Mouse (Mus musculus) heart, embryonic 12.5 days (tissue): ENCODE data around the gene Birc6. TPM values are rescaled to one million over a fixed set of nuclear protein-coding genes. Genes with fewer than 3 reads are reported as not detected.
A peak's percentile ranks its signal among the peaks of the same experiment; 100 is the strongest.

Source experiments
- ATAC-seq: fragments of 200-750 bp; cut with Nextera tagmentation; 2 replicates; pipeline ENCODE4 v1.8.0; 2017; ENCODE audit warnings: moderate TSS enrichment, moderate library complexity; ENCODE audit not compliant: insufficient number of reproducible peaks, low FRiP score
- H3K27ac ChIP-seq: fragments of 300-500 bp; sonication (generic); 2 replicates; pipeline ENCODE4 v1.5.1; 2016; ENCODE audit warnings: mild to moderate bottlenecking, moderate library complexity; ENCODE audit not compliant: poor library complexity, severe bottlenecking
- H3K27me3 ChIP-seq: fragments of 300-500 bp; sonication (generic); replicated peaks from 2 replicates; pipeline ENCODE4 v1.6.1; 2016; ENCODE audit warnings: mild to moderate bottlenecking, moderate library complexity
- H3K36me3 ChIP-seq: fragments of 300-500 bp; sonication (generic); 2 replicates; pipeline ENCODE4 v1.6.1; 2016; ENCODE audit warnings: mild to moderate bottlenecking, moderate library complexity
- H3K4me1 ChIP-seq: fragments of 300-500 bp; sonication (generic); replicated peaks from 2 replicates; pipeline ENCODE4 v1.6.1; 2016; ENCODE audit warnings: mild to moderate bottlenecking
- H3K4me2 ChIP-seq: fragments of 300-500 bp; sonication (generic); 2 replicates; pipeline ENCODE4 v1.6.1; 2016; ENCODE audit warnings: mild to moderate bottlenecking, moderate library complexity
- H3K4me3 ChIP-seq: fragments of 300-500 bp; sonication (generic); 2 replicates; pipeline ENCODE4 v1.5.1; 2016; ENCODE audit warnings: mild to moderate bottlenecking
- H3K9ac ChIP-seq: fragments of 300-500 bp; sonication (generic); 2 replicates; pipeline ENCODE4 v1.6.1; 2016; ENCODE audit warnings: mild to moderate bottlenecking, moderate library complexity
- H3K9me3 ChIP-seq: fragments of 300-500 bp; sonication (generic); replicated peaks from 2 replicates; pipeline ENCODE4 v1.6.1; 2016; ENCODE audit warnings: mild to moderate bottlenecking, moderate library complexity
- WGBS: fragments of 180-500 bp; shearing (Covaris S2); methylation state at CpG from one replicate; pipeline ENCODE4 v1.1.7; 2016; 5-methylcytosine and 5-hydroxymethylcytosine counted together
- polyA plus RNA-seq: library from polyadenylated mRNA; unstranded; fragments of >200 nt; fragmentation: Nextera tagmentation; extraction: Ambion mirVana; gene quantifications from 2 replicates; pipeline ENCODE4 v1.2.1, GENCODE M21; 2016

Birc6 gene
- polyA plus RNA-seq = 76.3 and 83.3 TPM in 2 replicates

- Histone ChIP-seq H3K4me2 (peak within 1 kb of the TSS; percentile 79), H3K4me1 (peaks cover 15% of the 10 kb centered on the region), H3K9ac (peak within 1 kb of the TSS; percentile 92), H3K4me3 (peak within 1 kb of the TSS; percentile 84), H3K9me3 (no peaks in the 10 kb centered on the region), H3K27me3 (no peaks in the 10 kb centered on the region), H3K27ac (peak within 1 kb of the TSS; percentile 98), H3K36me3 (no peaks in the 10 kb centered on the region)
- ATAC-seq = peak; percentile 97
- WGBS = under 1% methylated on average over 70 of the region's 71 CpGs
Observed at GRCm38 (mm10) chr17:74527729-74528607, at the start of gene Birc6. TSS of gene Birc6 (plus strand) at chr17:74528295.

- no peaks in the 10 kb centered on the region for H3K9me3 ChIP-seq
- H3K27me3 ChIP-seq = no peaks in the 10 kb centered on the region
- H3K4me2 ChIP-seq = no peak overlapping the region
- ATAC-seq = no peak
- H3K36me3 ChIP-seq = no peaks in the 10 kb centered on the region
- H3K4me3 ChIP-seq = no peak overlapping the region
- H3K4me1 ChIP-seq = no peaks in the 10 kb centered on the region
- H3K27ac ChIP-seq = no peak overlapping the region
- no peak overlapping the region for H3K9ac ChIP-seq
- WGBS = 81% methylated on average over 14 of the region's 14 CpGs
Observed at GRCm38 (mm10) chr17:74480361-74481069, 47.6 kb upstream of the Birc6 start.

- peak; percentile 99 for ATAC-seq
- WGBS = 4% methylated on average over 58 of the region's 58 CpGs
- no peaks in the 10 kb centered on the region for H3K27me3 ChIP-seq
Observed at GRCm38 (mm10) chr17:74489024-74489900, 38.8 kb upstream of the Birc6 start, which contains the start of gene Yipf4. TSS of gene Yipf4 (plus strand) at chr17:74489493.

GRCm38 (mm10) chr17:74489901-74490220, 38.2 kb upstream of the Birc6 start:
- H3K9me3 ChIP-seq = no peaks in the 10 kb centered on the region
- H3K27ac ChIP-seq = peak overlapping the region; percentile 95
- H3K9ac ChIP-seq = peak overlapping the region; percentile 85
- H3K4me2 ChIP-seq = peak overlapping the region; percentile 71
- ATAC-seq = no peak
- peak overlapping the region; percentile 83 for H3K4me3 ChIP-seq
- H3K27me3 ChIP-seq = no peaks in the 10 kb centered on the region
- peaks cover 3% of the 10 kb centered on the region; the same call in 1 of the 2 replicates for H3K4me1 ChIP-seq
- peaks cover 26% of the 10 kb centered on the region for H3K36me3 ChIP-seq
- 0% methylated on average over 12 of the region's 12 CpGs for WGBS

More at GRCm38 (mm10) chr17:74489024-74489900, 38.8 kb upstream of the Birc6 start, which contains the start of gene Yipf4:
- Histone ChIP-seq H3K9me3 (no peaks in the 10 kb centered on the region), H3K36me3 (peaks cover 20% of the 10 kb centered on the region), H3K4me1 (peaks cover 3% of the 10 kb centered on the region; the same call in 1 of the 2 replicates), H3K4me2 (peak within 1 kb of the TSS; percentile 71), H3K27ac (peak within 1 kb of the TSS; percentile 95), H3K9ac (peak within 1 kb of the TSS; percentile 85), H3K4me3 (peak within 1 kb of the TSS; percentile 83)

- Histone ChIP-seq H3K4me1 (peaks cover 3% of the 10 kb centered on the region; the same call in 1 of the 2 replicates), H3K36me3 (peaks cover 36% of the 10 kb centered on the region), H3K4me3 (no peak overlapping the region), H3K9ac (no peak overlapping the region), H3K4me2 (no peak overlapping the region), H3K9me3 (no peaks in the 10 kb centered on the region), H3K27me3 (no peaks in the 10 kb centered on the region), H3K27ac (no peak overlapping the region)
- 84% methylated on average over 3 of the region's 3 CpGs for WGBS
- no peak for ATAC-seq
Observed at GRCm38 (mm10) chr17:74491565-74491964, 36.5 kb upstream of the Birc6 start.

- no peak overlapping the region for H3K4me3 ChIP-seq
- no peak for ATAC-seq
- no peak overlapping the region for H3K4me2 ChIP-seq
- H3K9ac ChIP-seq = no peak overlapping the region
- no peaks in the 10 kb centered on the region for H3K27me3 ChIP-seq
- WGBS = 83% methylated on average over 4 of the region's 4 CpGs
- no peak overlapping the region for H3K27ac ChIP-seq
- no peaks in the 10 kb centered on the region for H3K4me1 ChIP-seq
- peaks cover 42% of the 10 kb centered on the region for H3K36me3 ChIP-seq
- no peaks in the 10 kb centered on the region for H3K9me3 ChIP-seq
Observed at GRCm38 (mm10) chr17:74500204-74500603, 27.9 kb upstream of the Birc6 start.

- Histone ChIP-seq H3K4me3 (no peak overlapping the region), H3K27ac (no peak overlapping the region), H3K4me2 (no peak overlapping the region), H3K9ac (no peak overlapping the region), H3K36me3 (peaks cover 35% of the 10 kb centered on the region), H3K9me3 (no peaks in the 10 kb centered on the region), H3K4me1 (no peaks in the 10 kb centered on the region), H3K27me3 (no peaks in the 10 kb centered on the region)
- no peak for ATAC-seq
Observed at GRCm38 (mm10) chr17:74501085-74501484, 27.0 kb upstream of the Birc6 start.

GRCm38 (mm10) chr17:74507934-74508333, 20.2 kb upstream of the Birc6 start:
- Histone ChIP-seq H3K4me2 (no peak overlapping the region), H3K9ac (no peak overlapping the region), H3K27me3 (no peaks in the 10 kb centered on the region), H3K9me3 (no peaks in the 10 kb centered on the region), H3K27ac (no peak overlapping the region), H3K4me3 (no peak overlapping the region), H3K4me1 (peaks cover 4% of the 10 kb centered on the region; the same call in 1 of the 2 replicates), H3K36me3 (no peaks in the 10 kb centered on the region)
- 39% methylated on average over 2 of the region's 2 CpGs for WGBS
- no peak for ATAC-seq

- ATAC-seq = no peak
- H3K4me2 ChIP-seq = no peak overlapping the region
- H3K4me1 ChIP-seq = peaks cover 4% of the 10 kb centered on the region; the same call in 1 of the 2 replicates
- H3K9ac ChIP-seq = no peak overlapping the region
- H3K27ac ChIP-seq = no peak overlapping the region
- H3K27me3 ChIP-seq = no peaks in the 10 kb centered on the region
- 86% methylated on average over 3 of the region's 3 CpGs for WGBS
- H3K36me3 ChIP-seq = no peaks in the 10 kb centered on the region
- no peaks in the 10 kb centered on the region for H3K9me3 ChIP-seq
- H3K4me3 ChIP-seq = no peak overlapping the region
Observed at GRCm38 (mm10) chr17:74508600-74508999, 19.5 kb upstream of the Birc6 start.

GRCm38 (mm10) chr17:74512308-74512707, 15.8 kb upstream of the Birc6 start:
- WGBS = 76% methylated on average over 2 of the region's 2 CpGs
- ATAC-seq = no peak
- H3K36me3 ChIP-seq = no peaks in the 10 kb centered on the region
- H3K4me3 ChIP-seq = no peak overlapping the region
- peaks cover 4% of the 10 kb centered on the region; the same call in 1 of the 2 replicates for H3K4me1 ChIP-seq
- H3K27me3 ChIP-seq = no peaks in the 10 kb centered on the region
- H3K4me2 ChIP-seq = no peak overlapping the region
- no peak overlapping the region for H3K9ac ChIP-seq
- no peak overlapping the region for H3K27ac ChIP-seq
- H3K9me3 ChIP-seq = no peaks in the 10 kb centered on the region
